Mouse (Mus musculus) E14TG2a.4 (cell line): ENCODE results near the gene Msx2.

ENCODE experiments used
- H3K27me3 ChIP-seq: 2 replicates; pipeline ENCODE4 v1.6.1; 2014; ENCODE audit warnings: low read length, control low read depth; ENCODE audit not compliant: insufficient read depth
- H3K36me3 ChIP-seq: 2 replicates; pipeline ENCODE4 v1.6.1; 2014; ENCODE audit warnings: low read length, control low read depth; ENCODE audit not compliant: insufficient read depth
- H3K4me1 ChIP-seq: replicated peaks from 2 replicates; pipeline ENCODE4 v1.6.1; 2014; ENCODE audit warnings: low read depth, low read length, control low read depth
- H3K4me3 ChIP-seq: replicated peaks from 2 replicates; pipeline ENCODE4 v1.5.1; 2014; ENCODE audit warnings: mild to moderate bottlenecking, low read length
- H3K9me3 ChIP-seq: 2 replicates; pipeline ENCODE4 v1.6.1; 2014; ENCODE audit warnings: low read length, control low read depth
- CTCF ChIP-seq: conservative IDR thresholded peaks from 2 replicates; pipeline ENCODE4 v1.5.1; 2014; ENCODE audit warnings: low read length
- NANOG ChIP-seq: IDR thresholded peaks from 2 replicates; pipeline ENCODE4 v1.6.1; 2014; ENCODE audit warnings: borderline replicate concordance, low read length, mixed read lengths
- POU5F1 ChIP-seq: IDR thresholded peaks from 2 replicates; pipeline ENCODE4 v1.6.1; 2014; ENCODE audit warnings: low read length, borderline replicate concordance

Msx2 gene

DNA sequence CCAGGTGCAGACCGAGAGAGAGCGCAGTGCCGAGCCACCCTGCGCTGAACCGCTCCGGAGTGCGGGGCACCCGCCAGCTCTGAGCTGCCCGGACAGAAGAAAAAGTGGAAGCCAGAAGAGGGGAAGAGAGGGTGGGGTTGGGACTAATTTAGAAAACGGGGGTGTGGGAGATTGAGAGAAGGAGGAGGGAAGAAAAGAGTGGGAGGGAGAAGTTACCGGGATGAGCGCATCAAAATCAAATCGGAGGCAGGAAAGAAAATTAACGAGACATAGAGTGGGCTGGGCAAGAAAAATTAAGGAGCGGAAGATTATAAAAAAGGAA, 10.3 kb downstream of the Msx2 start:
- peak overlapping the region; percentile 69 for H3K4me3 ChIP-seq
- no peaks in the 10 kb centered on the region for H3K9me3 ChIP-seq
- TF ChIP-seq NANOG (no peak), CTCF (no peak), POU5F1 (no peak)
- no peaks in the 10 kb centered on the region for H3K36me3 ChIP-seq
- peaks cover 70% of the 10 kb centered on the region for H3K4me1 ChIP-seq
- H3K27me3 ChIP-seq = peaks cover 87% of the 10 kb centered on the region

DNA sequence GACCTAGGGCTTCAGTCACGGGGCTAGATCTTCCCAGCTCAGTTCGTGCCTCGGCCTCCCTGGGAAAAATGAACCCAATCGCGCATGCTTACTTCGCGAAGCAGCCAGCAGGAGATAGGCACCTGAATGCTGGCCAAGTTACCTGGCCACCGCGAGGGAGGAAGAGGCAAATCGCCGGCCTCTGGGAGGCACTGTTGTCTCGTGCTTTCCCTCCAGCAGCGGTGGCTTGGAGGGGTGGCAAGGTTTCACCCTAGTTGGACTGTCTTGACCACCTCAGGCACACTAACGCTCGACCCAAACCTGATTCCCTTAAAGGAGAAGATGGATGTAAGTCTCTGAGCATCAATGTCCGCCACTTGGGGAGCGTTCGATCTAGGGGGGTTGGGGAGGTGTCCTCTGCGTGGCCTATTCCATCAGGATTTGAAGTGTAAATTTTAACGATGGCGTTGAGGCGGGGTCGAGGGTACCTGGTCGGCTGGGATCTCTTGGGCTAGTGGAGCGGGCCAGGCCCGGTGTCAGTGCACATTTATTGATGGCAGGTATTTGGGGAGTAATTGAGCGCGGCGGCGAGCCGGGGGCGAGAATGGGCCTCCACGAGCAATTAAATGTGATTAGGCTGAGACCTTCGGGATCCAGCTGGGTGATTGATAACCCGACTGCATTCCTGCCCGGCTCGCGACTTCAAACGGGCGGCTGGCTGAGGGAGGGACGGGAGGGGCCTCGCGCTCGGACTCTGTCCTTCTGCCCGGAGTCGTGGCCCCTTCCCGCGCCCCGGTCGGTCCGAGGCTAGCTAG, 10.8 kb downstream of the Msx2 start:
- H3K36me3 ChIP-seq = no peaks in the 10 kb centered on the region
- H3K4me1 ChIP-seq = peaks cover 70% of the 10 kb centered on the region
- TF ChIP-seq NANOG (no peak), CTCF (no peak), POU5F1 (no peak)
- H3K27me3 ChIP-seq = peaks cover 82% of the 10 kb centered on the region
- peak overlapping the region; percentile 69 for H3K4me3 ChIP-seq
- H3K9me3 ChIP-seq = no peaks in the 10 kb centered on the region

DNA sequence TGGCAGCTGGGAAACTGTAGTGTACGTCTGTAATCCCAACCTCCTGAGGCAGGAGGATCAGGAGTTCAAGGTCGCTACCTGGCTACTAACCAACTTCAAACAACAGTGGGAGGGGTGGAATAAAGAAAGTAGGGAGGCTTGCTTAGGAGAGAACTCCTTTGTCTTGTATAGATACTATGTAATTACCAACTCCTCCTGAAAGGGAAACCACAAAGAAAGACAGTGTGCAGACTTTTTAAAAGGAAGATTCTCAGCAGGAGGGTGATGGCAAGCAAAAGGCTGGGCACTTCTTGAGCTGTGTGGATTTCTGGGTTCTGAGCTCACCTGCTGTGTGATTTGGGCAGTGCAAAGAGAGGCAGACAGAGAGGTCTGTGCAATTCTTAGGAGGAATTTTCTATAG, 11.5 kb downstream of the Msx2 start:
- peaks cover 81% of the 10 kb centered on the region for H3K27me3 ChIP-seq
- H3K9me3 ChIP-seq = no peaks in the 10 kb centered on the region
- H3K36me3 ChIP-seq = no peaks in the 10 kb centered on the region
- peak overlapping the region; percentile 69 for H3K4me3 ChIP-seq
- TF ChIP-seq POU5F1 (no peak), NANOG (peak; percentile 97), CTCF (no peak)
- peaks cover 66% of the 10 kb centered on the region for H3K4me1 ChIP-seq

DNA sequence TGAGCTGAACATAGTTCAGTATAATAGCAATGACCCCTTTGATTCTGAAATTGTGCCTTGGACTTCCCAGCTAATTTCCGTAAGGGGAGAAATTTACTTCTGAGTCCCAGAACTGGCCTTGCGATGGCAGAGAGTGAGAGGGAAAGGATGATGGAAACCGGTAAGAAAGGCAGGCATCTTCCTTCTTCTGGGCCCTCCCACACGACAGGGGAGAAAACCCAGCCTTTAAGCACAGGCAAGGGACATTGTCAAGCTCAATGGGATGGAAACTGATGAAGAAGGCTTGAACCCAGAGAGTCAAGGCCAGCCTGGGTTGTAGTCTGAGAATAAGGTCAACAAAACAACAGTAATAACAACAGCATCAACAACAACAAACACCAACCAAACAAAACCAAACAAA, 14.1 kb downstream of the Msx2 start:
- Histone ChIP-seq H3K36me3 (no peaks in the 10 kb centered on the region), H3K4me1 (peaks cover 52% of the 10 kb centered on the region), H3K27me3 (peaks cover 74% of the 10 kb centered on the region), H3K9me3 (no peaks in the 10 kb centered on the region), H3K4me3 (no peak overlapping the region)
- TF ChIP-seq CTCF (no peak), POU5F1 (no peak), NANOG (no peak)

DNA sequence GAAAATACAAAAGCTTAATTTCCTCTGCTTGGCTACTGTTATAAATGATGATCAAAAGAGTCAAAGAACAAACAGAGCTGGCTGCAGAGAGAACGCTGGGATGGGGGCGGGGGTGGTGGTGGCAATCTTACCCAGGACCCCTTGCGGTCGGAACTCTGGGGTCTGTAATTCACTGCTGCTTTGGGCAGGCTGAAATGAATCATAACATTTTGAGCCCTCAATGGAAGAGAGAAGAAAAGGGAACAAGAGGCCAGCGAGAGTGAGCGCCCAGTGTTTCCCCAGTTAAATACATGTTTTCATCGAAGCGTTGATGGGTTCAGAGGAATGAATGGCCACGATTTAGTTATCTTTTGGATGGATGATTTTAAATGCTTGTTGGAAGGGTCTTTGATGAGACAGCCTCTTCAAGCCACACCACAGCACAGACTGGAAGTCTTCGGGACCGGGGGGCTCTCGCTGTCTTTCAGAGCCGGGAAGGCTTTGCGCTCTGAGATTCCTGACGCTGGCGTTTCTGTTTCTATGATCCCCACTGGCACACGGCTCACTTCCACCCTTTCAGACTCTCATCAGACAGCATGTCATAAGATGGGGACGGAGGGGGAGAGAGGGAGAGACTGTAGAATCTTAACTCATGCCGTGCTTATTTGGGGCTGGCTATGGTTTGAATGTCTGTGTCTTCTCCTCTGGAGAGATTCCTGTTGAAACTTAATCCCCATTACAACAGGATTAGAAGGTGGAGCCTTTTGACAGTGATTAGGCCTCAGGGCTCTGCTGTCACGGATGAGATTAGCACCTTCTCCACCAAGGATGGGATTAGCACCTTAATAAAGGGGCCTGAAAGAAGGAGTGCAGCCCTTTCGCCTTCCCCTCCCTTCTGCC, 17.8 kb downstream of the Msx2 start:
- H3K9me3 ChIP-seq = no peaks in the 10 kb centered on the region
- TF ChIP-seq NANOG = no peak
- TF ChIP-seq POU5F1 = no peak
- no peak for TF ChIP-seq CTCF
- peaks cover 50% of the 10 kb centered on the region for H3K27me3 ChIP-seq
- H3K4me1 ChIP-seq = peaks cover 26% of the 10 kb centered on the region
- H3K4me3 ChIP-seq = no peak overlapping the region
- no peaks in the 10 kb centered on the region for H3K36me3 ChIP-seq

DNA sequence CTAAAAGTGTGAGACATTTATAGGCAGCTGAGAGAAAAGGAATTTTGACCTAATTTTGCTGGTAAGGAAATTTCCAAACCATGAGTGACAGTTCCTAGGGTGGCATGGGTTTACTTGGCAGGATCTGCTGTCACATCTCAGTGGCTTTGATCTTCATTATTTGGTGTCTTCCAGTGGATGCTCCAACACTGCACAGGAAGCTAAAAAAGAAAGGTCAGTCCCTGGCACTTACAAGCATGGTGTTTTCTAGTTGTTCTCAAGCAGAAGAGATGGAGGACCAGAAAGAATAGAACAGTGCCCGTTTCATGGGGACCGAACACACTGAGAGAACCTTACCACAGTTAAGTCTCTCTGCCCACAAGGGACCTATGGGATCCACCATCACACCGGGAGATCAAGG, 18.9 kb downstream of the Msx2 start:
- Histone ChIP-seq H3K9me3 (no peaks in the 10 kb centered on the region), H3K36me3 (no peaks in the 10 kb centered on the region), H3K4me3 (no peak overlapping the region), H3K4me1 (peaks cover 18% of the 10 kb centered on the region), H3K27me3 (peaks cover 47% of the 10 kb centered on the region)
- no peak for TF ChIP-seq CTCF
- TF ChIP-seq POU5F1 = no peak

DNA sequence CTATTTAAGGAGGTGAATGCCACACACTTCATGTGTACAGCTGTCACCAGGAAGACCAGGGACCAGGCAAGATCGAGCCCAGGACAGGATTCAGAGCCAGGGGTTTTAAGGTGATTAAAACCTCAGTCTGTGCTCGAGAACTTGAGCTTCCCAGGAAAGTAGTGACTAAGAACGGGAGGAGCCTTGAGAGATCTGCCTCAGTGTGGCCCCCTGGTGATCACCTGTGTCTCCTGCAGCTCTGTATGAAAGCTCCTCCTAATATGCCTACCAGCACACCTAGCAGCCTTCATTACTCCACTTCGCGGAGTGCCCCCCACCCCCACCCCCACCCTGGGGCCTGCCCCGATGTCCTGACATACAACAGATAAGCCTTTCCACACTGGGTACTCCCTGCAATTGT, 25.3 kb downstream of the Msx2 start:
- H3K4me1 ChIP-seq = peaks cover 8% of the 10 kb centered on the region
- no peaks in the 10 kb centered on the region for H3K36me3 ChIP-seq
- H3K27me3 ChIP-seq = peaks cover 6% of the 10 kb centered on the region; the same call in 1 of the 2 replicates
- no peak overlapping the region for H3K4me3 ChIP-seq
- TF ChIP-seq NANOG (no peak), CTCF (peak; percentile 45)
- H3K9me3 ChIP-seq = no peaks in the 10 kb centered on the region

DNA sequence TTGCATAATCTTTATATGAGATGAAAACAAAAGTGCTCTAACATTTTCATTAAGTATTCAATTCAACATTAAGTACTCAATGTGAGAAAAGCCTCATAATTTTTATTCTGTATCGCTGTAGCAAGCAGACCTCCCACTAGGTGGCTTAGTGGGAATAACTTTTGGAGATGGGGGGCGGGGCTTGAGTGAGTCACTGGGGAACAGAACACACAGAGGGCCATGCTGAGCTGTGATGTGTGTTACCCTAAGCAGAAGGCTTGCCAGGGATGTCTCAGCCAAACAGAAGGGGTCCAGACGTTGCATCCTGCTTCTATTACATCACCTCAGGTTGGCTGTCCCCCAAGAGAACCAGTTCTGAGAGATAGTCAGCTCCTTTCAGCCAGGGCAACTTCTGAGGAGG, 29.3 kb downstream of the Msx2 start:
- Histone ChIP-seq H3K4me1 (peaks cover 9% of the 10 kb centered on the region), H3K4me3 (no peak overlapping the region), H3K36me3 (no peaks in the 10 kb centered on the region), H3K27me3 (no peaks in the 10 kb centered on the region), H3K9me3 (no peaks in the 10 kb centered on the region)
- TF ChIP-seq POU5F1 (no peak), CTCF (peak; percentile 22), NANOG (no peak)
